Mouse (Mus musculus) embryonic facial prominence, embryonic 15.5 days (tissue): ENCODE measurements around the gene Fam117b. TPM values are rescaled to one million over a fixed set of nuclear protein-coding genes. Genes with fewer than 3 reads are reported as not detected.

Source experiments
- ATAC-seq: fragments of 200-750 bp; cut with Nextera tagmentation; 2 replicates; pipeline ENCODE4 v1.8.0; 2017; ENCODE audit warnings: low read depth, moderate TSS enrichment; ENCODE audit not compliant: insufficient number of reproducible peaks, low FRiP score, low TSS enrichment
- H3K27ac ChIP-seq: fragments of 300-500 bp; sonication (generic); replicated peaks from 2 replicates; pipeline ENCODE4 v1.5.1; 2015; ENCODE audit warnings: mild to moderate bottlenecking, inconsistent platforms
- H3K27me3 ChIP-seq: fragments of 300-500 bp; sonication (generic); 2 replicates; pipeline ENCODE4 v1.6.1; 2015; ENCODE audit warnings: inconsistent platforms
- H3K36me3 ChIP-seq: fragments of 300-500 bp; sonication (generic); 2 replicates; pipeline ENCODE4 v1.6.1; 2015; ENCODE audit warnings: mild to moderate bottlenecking, inconsistent platforms
- H3K4me1 ChIP-seq: fragments of 300-500 bp; sonication (generic); 2 replicates; pipeline ENCODE4 v1.6.1; 2015; ENCODE audit warnings: inconsistent platforms
- H3K4me2 ChIP-seq: fragments of 300-500 bp; sonication (generic); replicated peaks from 2 replicates; pipeline ENCODE4 v1.6.1; 2015; ENCODE audit warnings: mild to moderate bottlenecking, inconsistent platforms
- H3K4me3 ChIP-seq: fragments of 300-500 bp; sonication (generic); replicated peaks from 2 replicates; pipeline ENCODE4 v1.5.1; 2015; ENCODE audit warnings: mild to moderate bottlenecking, inconsistent platforms
- H3K9ac ChIP-seq: fragments of 300-500 bp; sonication (generic); 2 replicates; pipeline ENCODE4 v1.6.1; 2015; ENCODE audit warnings: inconsistent platforms
- H3K9me3 ChIP-seq: fragments of 300-500 bp; sonication (generic); replicated peaks from 2 replicates; pipeline ENCODE4 v1.6.1; 2016; ENCODE audit warnings: inconsistent platforms
- WGBS: fragments of 180-500 bp; shearing (Covaris S2); methylation state at CpG from one replicate; pipeline ENCODE4 v1.1.7; 2015; 5-methylcytosine and 5-hydroxymethylcytosine counted together
- polyA plus RNA-seq: library from polyadenylated mRNA; unstranded; fragments of >200 nt; fragmentation: Nextera tagmentation; extraction: Ambion mirVana; gene quantifications from 2 replicates; pipeline ENCODE4 v1.2.1, GENCODE M21; 2015

Gene Fam117b
- polyA plus RNA-seq, 1 experiment from 2014 or later, result 10.1 TPM

- Histone ChIP-seq H3K36me3 (no peaks in the 10 kb centered on the region), H3K4me2 (no peak overlapping the region), H3K27me3 (no peaks in the 10 kb centered on the region), H3K27ac (no peak overlapping the region), H3K4me3 (no peak overlapping the region), H3K4me1 (peaks cover 12% of the 10 kb centered on the region), H3K9ac (no peak overlapping the region), H3K9me3 (no peaks in the 10 kb centered on the region)
- no peak for ATAC-seq
- WGBS, result 56% methylated on average over 5 of the region's 5 CpGs
Measured at GRCm38 (mm10) chr1:59897147-59897798, 15.5 kb upstream of the Fam117b start.

- 87% methylated on average over 2 of the region's 2 CpGs for WGBS
- H3K27ac ChIP-seq, result no peak overlapping the region
- no peak for ATAC-seq
Measured at GRCm38 (mm10) chr1:59899679-59900078, 13.1 kb upstream of the Fam117b start.

GRCm38 (mm10) chr1:59901082-59901876 is 11.5 kb upstream of the Fam117b start:
- Histone ChIP-seq H3K27me3 (no peaks in the 10 kb centered on the region), H3K4me1 (peaks cover 5% of the 10 kb centered on the region; the same call in 1 of the 2 replicates), H3K36me3 (no peaks in the 10 kb centered on the region), H3K27ac (no peak overlapping the region), H3K9me3 (no peaks in the 10 kb centered on the region), H3K4me3 (no peak overlapping the region), H3K9ac (no peak overlapping the region), H3K4me2 (no peak overlapping the region)
- no peak for ATAC-seq
- 90% methylated on average over 5 of the region's 5 CpGs for WGBS

More at GRCm38 (mm10) chr1:59899679-59900078, 13.1 kb upstream of the Fam117b start:
- H3K4me2 ChIP-seq, result no peak overlapping the region
- no peaks in the 10 kb centered on the region for H3K9me3 ChIP-seq
- no peak overlapping the region for H3K9ac ChIP-seq
- H3K4me3 ChIP-seq, result no peak overlapping the region
- H3K4me1 ChIP-seq, result peaks cover 12% of the 10 kb centered on the region
- no peaks in the 10 kb centered on the region for H3K36me3 ChIP-seq
- no peaks in the 10 kb centered on the region for H3K27me3 ChIP-seq

- Histone ChIP-seq H3K9me3 (no peaks in the 10 kb centered on the region), H3K4me2 (no peak overlapping the region), H3K4me1 (peaks cover 5% of the 10 kb centered on the region; the same call in 1 of the 2 replicates), H3K9ac (no peak overlapping the region), H3K27me3 (no peaks in the 10 kb centered on the region), H3K27ac (no peak overlapping the region), H3K4me3 (no peak overlapping the region), H3K36me3 (no peaks in the 10 kb centered on the region)
- WGBS, result 10% methylated on average over 3 of the region's 3 CpGs
- ATAC-seq, result no peak
Measured at GRCm38 (mm10) chr1:59902634-59903033, 10.2 kb upstream of the Fam117b start.

GRCm38 (mm10) chr1:59904630-59905295 is 8.0 kb upstream of the Fam117b start:
- H3K4me1 ChIP-seq, result 0 out of 2 replicates have a peak, but pooled peaks cover 5% of the 10 kb centered on the region
- no peaks in the 10 kb centered on the region for H3K27me3 ChIP-seq
- ATAC-seq, result no peak
- H3K36me3 ChIP-seq, result no peaks in the 10 kb centered on the region
- no peaks in the 10 kb centered on the region for H3K9me3 ChIP-seq
- no peak overlapping the region for H3K9ac ChIP-seq
- H3K27ac ChIP-seq, result no peak overlapping the region
- WGBS, result 96% methylated on average over 6 of the region's 6 CpGs
- H3K4me3 ChIP-seq, result no peak overlapping the region
- H3K4me2 ChIP-seq, result no peak overlapping the region

GRCm38 (mm10) chr1:59905916-59906315 is 6.9 kb upstream of the Fam117b start:
- Histone ChIP-seq H3K27ac (no peak overlapping the region), H3K9ac (no peak overlapping the region), H3K4me1 (0 out of 2 replicates have a peak, but pooled peaks cover 5% of the 10 kb centered on the region), H3K27me3 (no peaks in the 10 kb centered on the region), H3K4me2 (no peak overlapping the region), H3K36me3 (no peaks in the 10 kb centered on the region), H3K4me3 (no peak overlapping the region), H3K9me3 (no peaks in the 10 kb centered on the region)
- no peak for ATAC-seq
- WGBS, result 71% methylated on average over 2 of the region's 2 CpGs

- H3K4me3 ChIP-seq, result no peak overlapping the region
- H3K4me2 ChIP-seq, result no peak overlapping the region
- H3K27me3 ChIP-seq, result no peaks in the 10 kb centered on the region
- WGBS, result 83% methylated on average over 13 of the region's 13 CpGs
- H3K4me1 ChIP-seq, result 0 out of 2 replicates have a peak, but pooled peaks cover 1% of the 10 kb centered on the region
- H3K27ac ChIP-seq, result no peak overlapping the region
- no peaks in the 10 kb centered on the region for H3K36me3 ChIP-seq
- ATAC-seq, result no peak
- no peaks in the 10 kb centered on the region for H3K9me3 ChIP-seq
- no peak overlapping the region for H3K9ac ChIP-seq
Measured at GRCm38 (mm10) chr1:59906819-59907521, 5.8 kb upstream of the Fam117b start.

GRCm38 (mm10) chr1:59907700-59908099 is 5.1 kb upstream of the Fam117b start:
- H3K27ac ChIP-seq, result no peak overlapping the region
- H3K9ac ChIP-seq, result no peak overlapping the region
- no peak overlapping the region for H3K4me3 ChIP-seq
- no peaks in the 10 kb centered on the region for H3K4me1 ChIP-seq
- no peaks in the 10 kb centered on the region for H3K36me3 ChIP-seq
- no peak overlapping the region for H3K4me2 ChIP-seq
- no peaks in the 10 kb centered on the region for H3K9me3 ChIP-seq
- ATAC-seq, result no peak
- WGBS, result 36% methylated on average over 2 of the region's 2 CpGs
- H3K27me3 ChIP-seq, result no peaks in the 10 kb centered on the region

GRCm38 (mm10) chr1:59910941-59911340 is 1.9 kb upstream of the Fam117b start:
- 88% methylated on average over 1 of the region's 1 CpGs for WGBS
- Histone ChIP-seq H3K4me2 (no peak overlapping the region), H3K4me1 (peaks cover 22% of the 10 kb centered on the region)

GRCm38 (mm10) chr1:59913195-59913868 is 526 bp downstream of the Fam117b start:
- under 1% methylated on average over 92 of the region's 98 CpGs for WGBS
- ATAC-seq, result peak; percentile 54
- peak overlapping the region; percentile 92 for H3K9ac ChIP-seq
- H3K9me3 ChIP-seq, result no peaks in the 10 kb centered on the region
- no peaks in the 10 kb centered on the region for H3K36me3 ChIP-seq
- peak overlapping the region; percentile 64 for H3K4me2 ChIP-seq
- H3K27ac ChIP-seq, result peak overlapping the region; percentile 91
- peak overlapping the region; percentile 97 for H3K4me3 ChIP-seq
- H3K27me3 ChIP-seq, result no peaks in the 10 kb centered on the region
- peaks cover 25% of the 10 kb centered on the region for H3K4me1 ChIP-seq

More at GRCm38 (mm10) chr1:59910941-59911340, 1.9 kb upstream of the Fam117b start:
- Histone ChIP-seq H3K9ac (no peak overlapping the region), H3K27me3 (no peaks in the 10 kb centered on the region), H3K36me3 (no peaks in the 10 kb centered on the region), H3K27ac (no peak overlapping the region), H3K9me3 (no peaks in the 10 kb centered on the region), H3K4me3 (no peak overlapping the region)
- ATAC-seq, result no peak
